Mouse (Mus musculus) small intestine, adult 2 months (tissue): ENCODE results near the gene Ankrd52. TPM values are rescaled to one million over a fixed set of nuclear protein-coding genes. Genes with fewer than 3 reads are reported as not detected.

Experiments
- H3K27ac ChIP-seq: fragments of 200-500 bp; 2 replicates; pipeline ENCODE4 v1.5.1; 2012; ENCODE audit warnings: low read depth, low read length, control low read depth, inconsistent platforms; ENCODE audit not compliant: insufficient read depth
- H3K27me3 ChIP-seq: fragments of 200-500 bp; 2 replicates; pipeline ENCODE4 v1.6.1; 2012; ENCODE audit warnings: mild to moderate bottlenecking, moderate library complexity, low read length, inconsistent platforms; ENCODE audit not compliant: control insufficient read depth, insufficient read depth
- H3K36me3 ChIP-seq: fragments of 200-500 bp; 2 replicates; pipeline ENCODE4 v1.6.1; 2012; ENCODE audit warnings: mild to moderate bottlenecking, low read length, control low read depth, inconsistent platforms; ENCODE audit not compliant: control insufficient read depth, insufficient read depth
- H3K4me1 ChIP-seq: fragments of 200-500 bp; 2 replicates; pipeline ENCODE4 v1.6.1; 2012; ENCODE audit warnings: low read length, inconsistent platforms, mixed read lengths; ENCODE audit not compliant: control insufficient read depth, insufficient read depth, insufficient read length
- H3K4me3 ChIP-seq: fragments of 200-500 bp; 2 replicates; pipeline ENCODE4 v1.5.1; 2012; ENCODE audit warnings: low read depth, mild to moderate bottlenecking, control low read depth, inconsistent platforms, low read length, moderate library complexity
- CTCF ChIP-seq: fragments of 200-500 bp; IDR thresholded peaks from 2 replicates; pipeline ENCODE4 v1.5.1; 2012; ENCODE audit warnings: low read depth, mild to moderate bottlenecking, control low read depth, inconsistent platforms, low read length, moderate library complexity, mixed read lengths; ENCODE audit not compliant: insufficient replicate concordance, insufficient read length; ENCODE audit errors: extremely low read depth
- POLR2A ChIP-seq: fragments of 200-500 bp; IDR thresholded peaks from 2 replicates; pipeline ENCODE4 v1.6.1; 2012; ENCODE audit warnings: low read depth, mild to moderate bottlenecking, control low read depth, inconsistent platforms, low read length, moderate library complexity
- WGBS: fragments of 180-500 bp; shearing (Covaris S2); methylation state at CpG from one replicate; pipeline ENCODE4 v1.1.7; 2018; 5-methylcytosine and 5-hydroxymethylcytosine counted together
- polyA plus RNA-seq: library from polyadenylated mRNA; depleted of rRNA; stranded (reverse); fragments of >200 nt; gene quantifications from 2 replicates; pipeline ENCODE4 v1.2.3, GENCODE M21; 2012

Gene Ankrd52
- polyA plus RNA-seq, 1 experiment: 22.1 TPM

DNA sequence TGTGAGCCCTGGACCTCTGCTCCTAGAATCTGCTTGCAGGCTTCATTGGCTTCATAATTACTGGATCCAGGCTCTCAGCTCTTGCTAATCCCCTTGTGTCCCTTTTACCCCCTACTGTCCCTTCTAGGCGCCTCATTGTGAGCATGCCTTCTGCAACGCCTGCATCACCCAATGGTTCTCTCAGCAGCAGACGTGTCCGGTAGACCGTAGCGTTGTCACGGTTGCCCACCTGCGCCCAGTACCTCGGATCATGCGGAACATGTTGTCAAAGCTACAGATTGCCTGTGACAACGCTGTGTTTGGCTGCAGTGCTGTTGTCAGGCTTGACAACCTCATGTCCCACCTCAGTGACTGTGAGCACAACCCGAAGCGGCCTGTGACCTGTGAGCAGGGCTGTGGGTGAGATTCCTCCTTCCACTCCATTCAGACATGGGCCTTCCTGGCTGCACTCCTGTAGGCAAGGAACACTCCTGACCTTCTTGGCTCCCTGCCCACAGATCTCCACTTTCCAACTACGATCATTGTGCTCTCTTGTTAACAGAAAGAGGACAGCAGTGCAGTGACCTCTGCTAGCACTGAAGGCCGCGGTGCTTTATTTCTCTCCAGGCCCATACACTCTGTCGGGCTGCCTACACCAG is 58.4 kb downstream of the Ankrd52 start:
- Histone ChIP-seq H3K27me3 (no peaks in the 10 kb centered on the region), H3K27ac (peak overlapping the region; percentile 50), H3K4me3 (no peak overlapping the region), H3K4me1 (peaks cover 3% of the 10 kb centered on the region), H3K36me3 (peaks cover 43% of the 10 kb centered on the region)
- 84% methylated on average over 17 of the region's 17 CpGs for WGBS
- TF ChIP-seq POLR2A (no peak), CTCF (no peak)

DNA sequence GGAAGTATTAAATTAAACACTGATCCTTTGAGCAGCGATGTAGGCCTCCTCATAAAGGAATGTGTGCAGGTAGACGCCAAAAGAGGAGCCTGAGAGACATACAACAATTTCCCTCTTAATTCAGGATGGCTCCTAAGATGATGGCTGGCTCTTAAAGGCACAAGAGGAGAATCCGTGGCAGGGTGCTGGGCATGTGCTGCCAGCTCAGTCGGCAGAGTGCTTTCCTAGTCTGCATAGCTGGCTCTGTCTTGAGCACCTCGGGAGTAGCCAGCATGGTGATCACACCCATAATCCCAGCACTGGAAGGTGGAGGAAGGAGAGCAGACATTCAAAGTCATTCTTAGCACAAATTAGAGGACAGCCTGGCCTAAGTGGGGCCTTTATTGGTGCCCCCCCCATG is 59.0 kb downstream of the Ankrd52 start:
- Histone ChIP-seq H3K4me1 (peaks cover 3% of the 10 kb centered on the region), H3K4me3 (no peak overlapping the region), H3K36me3 (peaks cover 40% of the 10 kb centered on the region), H3K27ac (no peak overlapping the region), H3K27me3 (no peaks in the 10 kb centered on the region)
- TF ChIP-seq CTCF (no peak), POLR2A (no peak)
- 77% methylated on average over 5 of the region's 5 CpGs for WGBS

DNA sequence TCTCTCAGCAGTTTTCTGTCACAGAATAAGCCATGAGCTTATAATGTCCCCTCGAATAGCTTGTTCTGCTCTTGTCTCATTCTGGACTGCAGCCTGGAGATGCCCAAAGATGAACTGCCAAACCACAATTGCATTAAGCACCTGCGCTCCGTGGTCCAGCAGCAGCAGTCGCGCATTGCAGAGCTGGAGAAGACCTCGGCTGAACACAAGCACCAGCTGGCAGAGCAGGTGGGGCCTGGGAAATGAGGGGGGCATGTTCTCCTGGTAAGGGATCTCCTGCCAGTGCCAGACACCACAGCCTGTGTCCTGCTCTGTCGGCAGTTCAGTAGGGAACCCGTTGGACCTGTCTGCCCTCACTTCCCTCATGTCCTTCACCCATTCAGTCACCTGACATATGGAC is 59.5 kb downstream of the Ankrd52 start:
- Histone ChIP-seq H3K27ac (no peak overlapping the region), H3K36me3 (peaks cover 38% of the 10 kb centered on the region), H3K4me1 (peaks cover 3% of the 10 kb centered on the region), H3K27me3 (no peaks in the 10 kb centered on the region), H3K4me3 (no peak overlapping the region)
- TF ChIP-seq CTCF: no peak
- no peak for TF ChIP-seq POLR2A
- WGBS: 85% methylated on average over 8 of the region's 8 CpGs

DNA sequence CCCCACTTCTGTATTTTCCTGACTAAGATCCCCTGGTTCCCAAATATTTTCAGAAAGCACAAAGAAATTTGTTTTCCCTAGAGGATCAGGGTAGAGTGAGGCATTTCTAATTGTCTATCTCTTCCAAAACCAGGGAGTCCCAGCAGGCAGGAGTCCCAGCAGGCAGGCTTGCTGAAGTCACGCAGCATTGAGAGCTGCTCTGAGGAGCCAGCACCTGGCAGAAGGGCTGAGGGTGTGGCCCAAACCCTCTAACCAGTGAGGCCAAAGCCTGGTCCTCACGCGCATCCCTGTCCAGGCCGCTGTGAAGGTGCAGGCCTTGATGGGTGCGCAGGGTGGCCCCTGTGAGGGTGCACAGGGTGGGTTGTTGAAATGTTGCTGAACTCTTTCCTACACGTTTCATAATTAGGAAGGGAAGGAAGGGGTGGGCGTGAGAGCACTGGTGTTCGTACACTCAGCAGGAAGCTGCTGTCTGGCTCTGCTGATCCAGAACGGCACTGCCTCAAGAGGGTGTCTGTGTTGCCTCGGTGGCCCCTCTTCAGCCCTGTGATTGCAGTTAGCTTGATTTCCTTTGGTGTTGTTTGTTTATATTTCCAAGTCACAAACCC is 61.9 kb downstream of the Ankrd52 start:
- H3K27me3 ChIP-seq: no peaks in the 10 kb centered on the region
- no peak overlapping the region for H3K4me3 ChIP-seq
- TF ChIP-seq CTCF: no peak
- no peak for TF ChIP-seq POLR2A
- 78% methylated on average over 10 of the region's 10 CpGs for WGBS
- peak overlapping the region; percentile 35; the same call in 1 of the 2 replicates for H3K27ac ChIP-seq
- H3K4me1 ChIP-seq: peaks cover 3% of the 10 kb centered on the region
- H3K36me3 ChIP-seq: peaks cover 40% of the 10 kb centered on the region

DNA sequence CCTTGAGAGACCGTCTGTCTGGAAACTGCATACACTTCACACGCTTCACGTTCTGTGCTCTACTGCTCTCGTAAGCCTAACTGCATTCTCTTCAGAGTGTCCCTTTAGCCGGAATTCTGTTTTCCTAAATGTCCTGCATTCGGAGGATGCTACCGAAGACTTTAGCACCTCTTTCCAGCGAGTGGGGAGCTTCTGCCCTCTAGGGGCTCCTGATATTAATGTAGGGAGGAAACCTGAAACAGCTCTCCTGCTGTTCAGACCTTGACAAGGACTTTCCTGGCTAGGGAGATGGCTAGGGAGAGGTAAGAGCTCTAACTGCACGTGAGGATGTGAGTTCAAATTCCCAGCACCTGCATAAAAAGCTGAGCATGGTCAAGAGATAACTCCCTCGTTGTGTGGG is 63.5 kb downstream of the Ankrd52 start:
- 47% methylated on average over 10 of the region's 10 CpGs for WGBS
- Histone ChIP-seq H3K4me1 (no peaks in the 10 kb centered on the region; the same call in 1 of the 2 replicates), H3K27me3 (no peaks in the 10 kb centered on the region), H3K36me3 (peaks cover 33% of the 10 kb centered on the region), H3K4me3 (no peak overlapping the region), H3K27ac (no peak overlapping the region)
- TF ChIP-seq CTCF: peak; percentile 56; the same call in 1 of the 2 replicates
- TF ChIP-seq POLR2A: no peak

DNA sequence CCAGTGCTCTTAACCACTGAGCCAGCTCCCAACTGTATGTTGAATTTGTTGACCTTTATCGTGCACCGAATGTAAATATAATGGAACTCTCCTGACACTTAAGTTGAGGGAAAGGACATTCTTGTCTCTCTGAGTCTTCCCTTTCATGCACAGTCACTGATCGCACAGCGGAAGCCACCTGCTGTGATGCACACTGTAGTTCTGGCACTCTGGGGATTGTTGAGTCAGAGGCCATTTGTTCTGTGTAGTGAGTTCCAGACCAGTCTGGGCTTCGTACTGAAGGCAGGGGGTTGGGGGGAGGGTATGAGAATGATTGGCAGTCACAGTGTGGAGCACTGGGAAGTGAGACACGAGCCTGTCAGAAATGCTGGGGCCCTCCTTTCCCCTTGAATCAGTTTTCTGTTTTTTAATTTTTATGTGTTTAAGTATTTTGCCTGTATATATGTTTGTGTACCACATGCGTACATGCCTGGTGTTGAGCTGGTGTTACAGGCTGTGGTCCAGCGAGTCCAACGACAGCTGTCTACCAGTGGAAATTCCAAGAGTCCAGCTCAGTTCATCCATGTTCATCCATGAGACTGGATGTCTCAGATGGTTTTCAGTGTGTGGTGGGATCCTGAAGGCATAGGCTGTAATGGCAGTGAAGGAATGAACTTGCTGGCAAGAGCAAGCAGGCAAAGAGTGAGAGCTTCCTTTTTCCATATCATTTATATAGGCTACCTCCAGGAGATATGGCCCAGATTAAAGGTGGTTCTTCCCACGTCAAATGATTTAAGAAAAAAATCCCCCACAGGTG is 64.6 kb downstream of the Ankrd52 start:
- no peaks in the 10 kb centered on the region; the same call in 1 of the 2 replicates for H3K4me1 ChIP-seq
- no peak overlapping the region for H3K4me3 ChIP-seq
- TF ChIP-seq POLR2A (no peak), CTCF (no peak)
- peaks cover 25% of the 10 kb centered on the region for H3K36me3 ChIP-seq
- H3K27ac ChIP-seq: no peak overlapping the region
- WGBS: 92% methylated on average over 10 of the region's 10 CpGs
- H3K27me3 ChIP-seq: no peaks in the 10 kb centered on the region

DNA sequence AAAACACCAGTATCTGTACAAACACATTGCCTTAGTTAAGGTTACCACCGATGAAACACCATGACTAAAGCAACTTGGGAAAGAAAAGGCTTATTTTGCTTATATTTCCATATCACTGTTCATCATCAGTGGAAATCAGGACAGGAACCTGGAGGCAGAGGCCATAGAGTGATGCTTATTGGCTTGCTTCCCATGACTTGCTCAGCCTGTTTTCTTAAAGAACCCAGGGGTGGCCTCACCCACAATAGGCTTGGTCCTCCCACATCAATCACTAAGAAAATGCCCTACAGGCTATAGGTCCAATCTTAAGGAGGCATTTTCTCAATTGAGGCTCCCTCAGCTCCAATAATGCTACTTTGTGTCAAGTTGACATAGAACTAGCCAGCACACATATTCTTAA is 65.8 kb downstream of the Ankrd52 start:
- Histone ChIP-seq H3K27ac (no peak overlapping the region), H3K36me3 (peaks cover 18% of the 10 kb centered on the region), H3K4me3 (no peak overlapping the region), H3K4me1 (no peaks in the 10 kb centered on the region; the same call in 1 of the 2 replicates), H3K27me3 (no peaks in the 10 kb centered on the region)
- WGBS: 86% methylated on average over 1 of the region's 1 CpGs
- TF ChIP-seq POLR2A (no peak), CTCF (no peak)
